Mouse (Mus musculus): ENCODE data around the gene Ensa.
"Not testable (repeated sequence)": the region's sequence is repeated elsewhere in the genome, so short reads cannot be mapped to it uniquely, and the experiment has no call there.

- not testable (repeated sequence) for TF ChIP-seq POLR2A (IDR thresholded peaks at IDR 0.05; ENCODE audit: low read depth, low read length); CTCF (IDR thresholded peaks at IDR 0.05; ENCODE audit: extremely low read depth, insufficient read length, insufficient replicate concordance, low read depth, low read length)
Observed at GRCm38 (mm10) chr3:95623991-95624515, 740 bp upstream of the Ensa start.
